In the genomic region with DNA sequence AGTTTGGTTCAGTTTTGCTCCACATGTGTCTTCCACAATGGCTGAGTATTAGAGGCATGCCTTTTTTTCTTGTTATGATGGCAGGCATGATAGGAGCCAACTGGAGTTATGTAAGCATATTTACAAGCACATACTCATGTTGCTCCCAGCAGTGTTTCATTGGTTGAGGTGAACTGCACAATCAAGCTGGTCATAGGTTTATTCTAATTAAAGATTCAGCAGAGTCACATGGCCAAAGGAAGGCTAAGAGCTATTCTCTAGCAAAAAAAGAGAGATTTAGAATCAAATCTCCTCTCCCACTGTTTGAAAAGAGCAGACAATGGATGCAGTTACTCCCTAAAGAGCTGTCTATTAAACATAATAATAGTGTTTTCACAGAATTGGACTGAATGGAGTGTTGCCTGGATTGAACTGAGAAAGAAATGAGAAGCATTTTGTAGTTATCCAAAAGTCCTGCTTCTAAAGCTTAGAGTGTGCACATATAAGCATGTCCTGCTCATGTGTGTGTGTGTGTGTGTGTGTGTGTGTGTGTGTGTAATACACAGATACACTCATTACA, we compare ENCODE assay signal across 24 mouse cellular contexts.
DNase-seq lines count a peak whose midpoint lies in the region; ATAC-seq and TF ChIP-seq lines count a peak whose summit lies in the region.
"Had no signal": no experiment of that assay in that cellular context is flagged by ENCODE, and none has a peak within 500 bp of the region (broad histone marks: within the 10 kb centered on the region; RNA-seq: fewer than 3 reads in every experiment).

No protein-coding gene starts in this region.

- TF ChIP-seq POLR2A in brain, embryonic 14.5 days (IDR thresholded peaks at IDR 0.05; ENCODE audit: borderline replicate concordance, extremely low read depth, insufficient read depth, insufficient read length, poor library complexity, severe bottlenecking) = no peak

- no peaks in the 10 kb centered on the region for H3K27me3 ChIP-seq in midbrain, embryonic 12.5 days
- no peaks in the 10 kb centered on the region for H3K27me3 ChIP-seq in midbrain, postnatal 0 days (ENCODE audit: insufficient read depth, low read length)
- no peaks in the 10 kb centered on the region for H3K27me3 ChIP-seq in forebrain, embryonic 16.5 days (replicated peaks; ENCODE audit: control insufficient read depth, insufficient read depth, low read length)
- H3K27me3 ChIP-seq: CH12.LX; heart, embryonic 12.5 days; kidney, embryonic 15.5 days; limb, embryonic 12.5 days; liver, embryonic 15.5 days; lung, embryonic 15.5 days; Patski; stomach, embryonic 15.5 days had no signal

- H3K4me3 ChIP-seq in midbrain, embryonic 12.5 days = no peak overlapping the region
- no peak overlapping the region for H3K4me3 ChIP-seq in midbrain, postnatal 0 days (ENCODE audit: low read depth, low read length)
- no peak overlapping the region for H3K4me3 ChIP-seq in forebrain, embryonic 16.5 days (replicated peaks; ENCODE audit: low read length)
- H3K4me3 ChIP-seq: heart, adult 2 months; heart, embryonic 12.5 days; kidney, embryonic 15.5 days; limb, embryonic 12.5 days; liver, embryonic 15.5 days; lung, embryonic 15.5 days; stomach, embryonic 15.5 days had no signal

- H3K4me1 ChIP-seq in midbrain, embryonic 12.5 days = peaks cover 7% of the 10 kb centered on the region
- H3K4me1 ChIP-seq in midbrain, postnatal 0 days (ENCODE audit: insufficient read depth, low read length) = no peaks in the 10 kb centered on the region
- peaks cover 4% of the 10 kb centered on the region for H3K4me1 ChIP-seq in forebrain, embryonic 16.5 days (replicated peaks; ENCODE audit: control insufficient read depth, insufficient read depth, low read length)
- H3K4me1 ChIP-seq: heart, embryonic 12.5 days; kidney, embryonic 15.5 days; limb, embryonic 12.5 days; liver, embryonic 15.5 days; lung, embryonic 15.5 days; stomach, embryonic 15.5 days had no signal

- H3K9ac ChIP-seq in midbrain, embryonic 12.5 days (replicated peaks) = no peak overlapping the region
- no peak overlapping the region for H3K9ac ChIP-seq in midbrain, postnatal 0 days (replicated peaks; ENCODE audit: low read length, poor library complexity, severe bottlenecking)
- H3K9ac ChIP-seq in forebrain, embryonic 16.5 days (replicated peaks; ENCODE audit: low read depth, low read length) = no peak overlapping the region
- H3K9ac ChIP-seq: heart, embryonic 12.5 days; kidney, embryonic 15.5 days; limb, embryonic 12.5 days; liver, embryonic 15.5 days; lung, embryonic 15.5 days; stomach, embryonic 15.5 days had no signal

- intact Hi-C loops in heart, postnatal 10 days (cut with DNase I) = no loop called here

- ATAC-seq in midbrain, embryonic 12.5 days (ENCODE audit: low FRiP score, low read depth) = peak; percentile 67
- ATAC-seq in midbrain, postnatal 0 days (ENCODE audit: low FRiP score) = no peak
- peak; percentile 63 for ATAC-seq in forebrain, embryonic 16.5 days
- ATAC-seq: hindbrain, embryonic 16.5 days; Patski had no signal

- DNase-seq in midbrain, postnatal 0 days (ENCODE audit: low spot score) = no peak
- peak; percentile 34 for DNase-seq in brain, embryonic 14.5 days (ENCODE audit: low read depth)
- DNase-seq in frontal cortex, adult 2 months (ENCODE audit: extremely low spot score in 1 of 2, low spot score in 1 of 2) = no peak
- DNase-seq in left cerebral cortex, adult 8-10 months (ENCODE audit: low spot score in 2 of 2) = no peak
- DNase-seq in heart, postnatal 10 days = no peak
- DNase-seq: adrenal gland, postnatal 25 days; B cell, adult 2 months; cerebellum, adult 8-10 months; cerebellum, postnatal 36 days; heart, adult 2 months; kidney, adult 18-20 months; kidney, postnatal 25 days; thymus, postnatal 14 days had no signal

- no peaks in the 10 kb centered on the region for H3K9me3 ChIP-seq in midbrain, embryonic 12.5 days
- H3K9me3 ChIP-seq in midbrain, postnatal 0 days (ENCODE audit: low read length) = no peaks in the 10 kb centered on the region
- H3K9me3 ChIP-seq in forebrain, embryonic 16.5 days (ENCODE audit: control insufficient read depth, low read length) = no peaks in the 10 kb centered on the region
- H3K9me3 ChIP-seq: heart, embryonic 12.5 days; kidney, embryonic 15.5 days; limb, embryonic 12.5 days; liver, embryonic 15.5 days; lung, embryonic 15.5 days; stomach, embryonic 15.5 days had no signal

- H3K27ac ChIP-seq in midbrain, embryonic 12.5 days (replicated peaks) = no peak overlapping the region
- no peak overlapping the region for H3K27ac ChIP-seq in midbrain, postnatal 0 days (ENCODE audit: low read depth, low read length)
- H3K27ac ChIP-seq in forebrain, embryonic 16.5 days (ENCODE audit: low read length) = no peak overlapping the region
- H3K27ac ChIP-seq: heart, adult 2 months; kidney, embryonic 15.5 days; limb, embryonic 12.5 days; liver, embryonic 15.5 days; lung, embryonic 15.5 days; stomach, embryonic 15.5 days had no signal

- H3K36me3 ChIP-seq in midbrain, embryonic 12.5 days = no peaks in the 10 kb centered on the region
- H3K36me3 ChIP-seq in midbrain, postnatal 0 days (ENCODE audit: insufficient read depth, low read length) = no peaks in the 10 kb centered on the region
- H3K36me3 ChIP-seq in forebrain, embryonic 16.5 days (ENCODE audit: control insufficient read depth, insufficient read depth) = no peaks in the 10 kb centered on the region
- H3K36me3 ChIP-seq: heart, embryonic 12.5 days; kidney, embryonic 15.5 days; limb, embryonic 12.5 days; liver, embryonic 15.5 days; lung, embryonic 15.5 days; stomach, embryonic 15.5 days had no signal

- TF ChIP-seq CTCF in midbrain, postnatal 0 days (IDR thresholded peaks at IDR 0.05) = no peak
- TF ChIP-seq CTCF in brain, embryonic 14.5 days (IDR thresholded peaks at IDR 0.05; ENCODE audit: borderline replicate concordance, extremely low read depth, insufficient read depth, insufficient read length) = no peak

- H3K4me2 ChIP-seq in midbrain, embryonic 12.5 days (replicated peaks) = no peak overlapping the region
- no peak overlapping the region for H3K4me2 ChIP-seq in midbrain, postnatal 0 days (ENCODE audit: low read depth, low read length, poor library complexity, severe bottlenecking)
- no peak overlapping the region for H3K4me2 ChIP-seq in forebrain, embryonic 16.5 days (ENCODE audit: low read length)
- H3K4me2 ChIP-seq: heart, embryonic 12.5 days; kidney, embryonic 15.5 days; limb, embryonic 12.5 days; liver, embryonic 15.5 days; lung, embryonic 15.5 days; stomach, embryonic 15.5 days had no signal
